Mouse (Mus musculus): ENCODE results near the gene Cisd3.
A peak's percentile ranks its signal among the peaks of the same experiment; 100 is the strongest.
"Not testable (repeated sequence)": the region's sequence is repeated elsewhere in the genome, so short reads cannot be mapped to it uniquely, and the experiment has no call there.

Cisd3 gene

GRCm38 (mm10) chr11:97686322-97686908, 789 bp downstream of the Cisd3 start:
- DNase-seq (ENCODE audit: low spot score) = no peak

DNA sequence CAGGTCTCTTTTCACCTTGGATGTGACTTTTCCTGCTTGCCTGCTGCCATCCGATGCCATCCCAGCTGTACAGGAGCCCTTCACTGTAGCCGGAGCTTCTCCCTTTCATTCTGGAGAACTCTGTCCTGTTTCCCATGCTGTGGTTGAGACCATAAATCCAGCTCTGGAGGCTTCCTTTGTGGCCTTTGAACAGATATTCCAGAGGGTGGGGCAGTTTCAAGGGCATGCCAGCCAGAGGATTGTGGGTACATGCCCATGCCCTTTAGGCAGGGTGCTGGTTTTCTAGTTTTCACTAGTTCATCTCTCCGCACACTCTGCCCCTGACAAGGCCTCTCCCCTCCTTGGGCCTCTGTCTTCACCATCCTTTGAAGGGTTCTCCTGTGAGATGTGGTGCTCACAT, 1.4 kb downstream of the Cisd3 start:
- no peak for DNase-seq (ENCODE audit: low spot score)

DNA sequence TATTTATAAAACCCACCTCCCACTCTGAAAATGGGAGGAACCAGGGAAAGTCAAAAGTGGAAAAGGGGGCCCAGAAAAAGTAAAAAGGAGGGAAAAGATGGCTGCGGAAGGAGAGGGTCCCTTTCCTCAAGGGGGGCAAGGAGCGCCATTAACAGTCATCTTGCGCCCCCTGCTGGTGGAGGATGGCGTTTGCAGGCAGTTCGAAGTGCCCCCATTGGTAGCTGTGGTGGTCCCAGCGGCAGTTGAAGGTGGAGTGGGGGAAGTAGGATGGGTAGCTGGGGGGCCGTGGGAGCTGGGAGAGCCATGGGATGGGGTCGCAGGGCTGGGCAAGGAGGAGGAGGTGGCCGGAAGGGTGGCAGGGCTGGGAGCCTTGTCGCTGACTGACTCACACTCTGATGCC, 4.2 kb downstream of the Cisd3 start:
- DNase-seq (ENCODE audit: low spot score) = peak; percentile 36

- no peak for DNase-seq (ENCODE audit: low spot score)
Observed at GRCm38 (mm10) chr11:97694435-97694834, 8.8 kb downstream of the Cisd3 start.

DNA sequence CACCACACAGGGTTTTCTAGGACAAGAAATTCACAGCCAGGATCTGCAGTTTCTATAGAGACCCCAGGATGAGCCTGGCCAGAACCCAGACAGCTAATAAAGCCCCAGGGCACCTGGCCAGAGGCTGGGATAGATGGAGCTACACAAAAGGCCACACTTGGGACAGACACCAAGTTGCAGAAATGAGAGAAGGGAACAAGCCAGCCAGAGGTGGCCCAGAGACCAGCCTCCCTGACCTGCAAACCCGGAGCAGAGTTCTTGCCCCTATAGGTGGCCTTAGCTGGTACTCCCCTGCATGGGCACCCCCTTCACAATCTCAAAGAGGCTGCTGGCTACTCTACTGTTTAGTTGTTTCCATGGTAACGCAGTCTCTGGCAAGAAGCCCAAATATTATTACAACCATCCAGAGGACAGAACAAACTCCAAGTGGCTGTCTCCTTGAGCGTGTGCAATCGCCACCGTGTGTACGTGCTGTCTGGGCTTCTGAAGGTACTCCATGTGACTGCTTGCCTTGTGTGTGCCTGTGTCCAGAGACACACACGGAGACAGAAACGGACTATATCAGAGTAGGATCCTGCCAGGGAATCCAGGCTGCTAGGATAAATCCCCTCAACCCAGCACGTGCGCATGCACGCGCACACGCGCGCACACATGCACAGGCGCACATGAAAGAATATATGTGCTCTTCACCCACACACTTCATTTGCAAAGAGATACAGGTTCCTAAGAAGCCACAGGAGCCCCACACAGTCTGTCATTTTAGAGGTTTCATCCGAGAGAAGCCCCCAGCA, 9.5 kb downstream of the Cisd3 start:
- peak; percentile 27 for DNase-seq (ENCODE audit: low spot score)

GRCm38 (mm10) chr11:97695712-97696401, 10.2 kb downstream of the Cisd3 start:
- DNase-seq (ENCODE audit: low spot score) = no peak

DNA sequence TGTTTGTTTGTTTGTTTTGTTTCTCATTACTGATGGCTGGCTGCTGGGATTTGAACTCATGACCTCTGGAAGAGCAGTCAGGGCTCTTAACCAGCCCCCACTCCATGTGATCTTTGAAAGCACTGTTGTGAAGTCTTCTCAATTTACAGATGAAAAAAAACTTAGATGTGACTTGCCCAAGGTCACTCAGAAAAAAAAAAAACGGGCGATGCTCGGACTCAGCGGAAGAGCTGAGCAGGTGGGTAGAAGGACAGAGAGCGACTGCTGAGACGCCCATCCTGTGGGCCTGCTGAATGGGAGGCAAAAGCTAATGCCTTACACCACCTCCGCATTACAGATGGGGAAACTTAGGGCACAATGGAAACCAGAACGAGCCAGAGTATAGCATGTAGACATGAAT, 11.0 kb downstream of the Cisd3 start:
- DNase-seq (ENCODE audit: low spot score) = no peak

GRCm38 (mm10) chr11:97697199-97697890, 11.7 kb downstream of the Cisd3 start:
- no peak for DNase-seq (ENCODE audit: low spot score)

GRCm38 (mm10) chr11:97697891-97698529, 12.4 kb downstream of the Cisd3 start:
- no peak for DNase-seq (ENCODE audit: low spot score)

GRCm38 (mm10) chr11:97698741-97699611, 13.3 kb downstream of the Cisd3 start:
- DNase-seq (ENCODE audit: low spot score) = peak; percentile 83

DNA sequence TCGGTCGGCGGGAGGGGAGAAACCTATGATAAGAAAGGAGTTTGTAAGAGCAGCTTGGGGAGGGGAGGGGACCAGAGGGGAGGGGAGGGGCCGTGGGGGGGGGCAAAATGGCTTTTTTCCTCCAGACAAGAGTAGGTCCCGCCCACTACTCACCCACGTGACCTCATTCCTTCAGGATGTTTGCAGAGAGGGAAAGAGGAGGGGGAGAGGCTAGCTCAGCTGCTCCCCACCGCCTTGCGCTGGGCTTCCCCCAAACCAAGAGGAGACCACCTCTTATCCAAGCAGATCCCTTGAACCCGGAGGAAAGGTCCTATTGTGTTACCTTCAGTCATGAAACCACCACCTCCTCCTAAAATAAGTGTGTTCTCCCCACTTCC, 14.0 kb downstream of the Cisd3 start:
- peak; percentile 96 for DNase-seq (ENCODE audit: low spot score)

DNA sequence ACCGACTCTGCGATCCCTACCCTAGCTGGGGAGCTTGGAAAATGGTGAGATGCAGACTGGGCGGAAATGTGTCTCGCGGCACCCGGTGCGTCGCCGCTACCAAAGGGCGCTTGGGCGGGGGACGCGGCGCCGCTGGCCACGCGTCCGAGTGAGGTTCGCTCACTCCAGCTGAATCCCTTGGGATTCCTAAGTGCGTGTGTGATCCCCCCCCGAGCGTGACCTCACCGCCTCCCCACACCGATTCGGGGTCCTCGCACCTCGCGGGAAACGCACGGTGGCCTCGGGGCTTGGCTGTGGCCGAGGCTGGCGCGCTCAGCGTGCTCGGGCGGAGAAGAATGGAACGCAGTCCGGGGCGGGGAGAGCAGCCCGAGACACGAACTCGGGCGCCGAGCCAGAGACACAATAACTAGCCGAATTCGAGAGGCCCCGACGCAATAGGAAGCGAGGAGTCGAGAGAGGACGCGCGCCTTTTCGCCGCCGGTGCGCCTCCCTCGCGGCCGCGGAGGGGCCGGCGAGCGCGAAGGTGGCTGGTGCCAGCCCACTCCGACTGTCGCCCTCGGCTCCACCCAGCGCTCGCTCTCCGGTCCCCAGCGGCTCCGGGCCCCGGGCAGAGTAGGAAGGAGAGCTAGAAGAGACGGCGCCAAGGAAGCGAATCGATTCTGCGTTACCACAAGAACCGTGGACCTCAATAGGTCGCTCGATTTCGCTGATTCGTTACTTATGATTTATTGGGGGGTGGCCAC, 14.5 kb downstream of the Cisd3 start, which contains the start of gene Pcgf2:
Pcgf2 (minus strand) TSS at position 495 of the 743 bp plus-strand sequence.
- no peak for DNase-seq (ENCODE audit: low spot score)

GRCm38 (mm10) chr11:97700746-97701580, 15.3 kb downstream of the Cisd3 start:
- DNase-seq (ENCODE audit: low spot score) = peak; percentile 49

DNA sequence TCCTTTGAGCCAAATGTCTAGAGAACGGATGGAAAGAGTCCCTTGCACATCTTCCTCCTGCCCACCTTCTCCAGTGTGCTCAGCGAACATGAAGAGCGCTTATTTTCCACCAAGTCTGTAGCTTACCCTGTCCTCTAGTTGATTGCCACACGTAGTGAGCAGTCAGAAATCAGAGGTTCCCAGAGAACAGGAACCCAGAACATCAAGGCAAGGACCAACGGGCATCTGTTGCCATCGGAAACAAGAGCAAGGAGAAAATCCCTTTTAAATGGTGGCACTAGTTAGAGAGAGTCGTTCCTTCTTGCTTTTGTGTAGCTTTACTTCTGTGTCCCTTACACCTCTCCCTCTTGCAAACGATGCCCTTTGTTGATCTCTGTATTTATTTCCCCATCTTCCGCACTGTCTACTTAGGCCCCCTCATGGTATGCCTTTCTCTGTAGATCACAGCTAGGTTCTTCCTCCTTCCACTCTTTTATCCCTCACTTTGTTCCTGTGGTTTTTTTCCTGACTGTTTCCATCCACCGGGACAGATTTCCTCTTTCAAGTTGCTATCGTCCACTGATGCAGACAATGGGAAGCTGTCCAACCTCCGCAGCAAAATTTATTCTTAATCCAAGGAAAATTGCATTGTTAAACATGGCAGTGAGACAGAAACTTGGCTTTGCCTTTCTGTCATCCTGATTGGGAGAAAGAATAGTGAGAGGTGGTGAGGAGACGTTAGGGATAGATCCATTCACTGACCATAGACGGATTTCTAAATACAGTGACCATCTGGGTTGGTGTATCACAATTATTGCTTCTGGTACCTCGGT, 16.2 kb downstream of the Cisd3 start:
- peak; percentile 17 for DNase-seq (ENCODE audit: low spot score)

DNA sequence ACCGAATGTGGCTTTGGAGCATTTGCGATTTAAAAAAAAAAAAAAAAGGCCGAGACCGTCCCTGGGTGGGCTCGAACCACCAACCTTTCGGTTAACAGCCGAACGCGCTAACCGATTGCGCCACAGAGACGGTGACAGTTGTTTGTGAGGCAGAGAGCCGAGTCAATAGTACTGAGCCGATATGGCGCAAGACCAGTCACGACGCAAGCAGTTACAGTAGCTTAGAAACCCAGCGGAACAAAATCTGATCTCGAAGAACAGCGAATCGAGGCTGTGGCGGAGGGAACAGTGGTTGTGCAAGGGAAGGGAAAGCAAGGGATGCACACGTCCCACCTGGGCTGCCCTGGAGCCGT, 16.7 kb downstream of the Cisd3 start:
- DNase-seq (ENCODE audit: low spot score) = peak; percentile 83

DNA sequence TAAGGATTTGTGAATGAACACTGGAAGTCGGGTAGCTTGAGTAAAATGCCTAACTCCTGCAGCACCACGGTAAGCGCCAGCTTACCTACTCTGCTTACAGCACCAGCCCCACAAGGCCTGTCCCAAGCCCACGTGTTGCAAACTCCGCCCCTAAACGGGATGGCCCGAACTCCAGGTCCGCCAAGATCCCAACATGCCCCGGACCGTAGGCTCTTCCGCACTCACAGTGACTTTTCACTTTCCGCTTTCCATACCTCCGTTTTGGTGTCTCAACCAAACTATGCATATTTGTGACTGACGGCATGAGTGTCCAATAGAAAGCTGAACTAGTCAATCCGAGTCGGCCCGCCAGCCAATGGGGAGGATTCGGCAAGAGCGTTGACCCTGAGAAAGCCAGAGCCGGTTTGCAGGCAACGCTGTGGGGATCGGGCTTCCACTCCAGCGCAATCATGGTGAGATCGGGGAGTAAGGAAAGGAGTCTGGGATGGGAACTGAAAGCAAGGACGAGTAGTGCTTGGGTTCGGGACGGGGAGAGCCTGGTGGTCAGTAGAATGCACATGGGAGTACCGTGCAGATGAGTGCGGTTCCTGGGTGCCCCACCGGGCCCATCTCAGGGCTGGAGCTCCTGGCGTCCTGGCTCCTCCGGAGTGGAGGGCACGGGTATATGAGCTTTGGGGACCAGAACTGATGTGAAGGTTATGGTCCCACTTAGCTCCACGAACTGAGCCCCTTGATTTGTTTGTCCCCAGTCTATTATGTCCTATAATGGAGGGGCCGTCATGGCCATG, 17.6 kb downstream of the Cisd3 start, which contains the start of gene Psmb3:
Psmb3 (plus strand) TSS at position 361 of the 788 bp plus-strand sequence.
- DNase-seq (ENCODE audit: low spot score) = peak; percentile 100

GRCm38 (mm10) chr11:97710067-97710466, 24.4 kb downstream of the Cisd3 start:
- not testable (repeated sequence) for DNase-seq (ENCODE audit: low spot score)
